Mouse (Mus musculus): Measurements from ENCODE around the gene Btrc.

GRCm38 (mm10) chr19:45565925-45566715 lies 202.6 kb downstream of the Btrc start:
- TF ChIP-seq POLR2A (IDR thresholded peaks at IDR 0.05; ENCODE audit: borderline replicate concordance, insufficient read depth, low read length) (no peak), CTCF (IDR thresholded peaks at IDR 0.05; ENCODE audit: borderline replicate concordance, insufficient read depth, low read depth, low read length) (no peak)

Measured in cerebellum, adult 2 months (tissue).